Mouse (Mus musculus) cerebellum, postnatal 25 days (tissue): ENCODE data around the gene Lrrc1.

Source experiments
- DNase-seq, 2 experiments: peaks; one replicate each; pipeline ENCODE4 v3.0.0; 2021; ENCODE audit warnings: mixed read lengths in 2 of 2

Gene Lrrc1

GRCm38 (mm10) chr9:77419501-77420199 lies 125.0 kb downstream of the Lrrc1 start:
- DNase-seq = no peak

- DNase-seq = no peak
Observed at GRCm38 (mm10) chr9:77418800-77419199, 125.9 kb downstream of the Lrrc1 start.

- DNase-seq = no peak
Observed at GRCm38 (mm10) chr9:77416486-77416885, 128.2 kb downstream of the Lrrc1 start.

GRCm38 (mm10) chr9:77416002-77416401 lies 128.7 kb downstream of the Lrrc1 start:
- no peak for DNase-seq

- no peak for DNase-seq
Observed at GRCm38 (mm10) chr9:77411830-77412425, 132.7 kb downstream of the Lrrc1 start.

GRCm38 (mm10) chr9:77410968-77411367 lies 133.7 kb downstream of the Lrrc1 start:
- DNase-seq = no peak

- DNase-seq = no peak
Observed at GRCm38 (mm10) chr9:77410524-77410923, 134.1 kb downstream of the Lrrc1 start.

GRCm38 (mm10) chr9:77408053-77408603 lies 136.5 kb downstream of the Lrrc1 start:
- no peak for DNase-seq

GRCm38 (mm10) chr9:77406906-77407305 lies 137.8 kb downstream of the Lrrc1 start:
- DNase-seq = peak in 1 of 2 experiments; percentile 31

- DNase-seq = no peak
Observed at GRCm38 (mm10) chr9:77404458-77404857, 140.2 kb downstream of the Lrrc1 start.

- DNase-seq = no peak
Observed at GRCm38 (mm10) chr9:77403961-77404360, 140.7 kb downstream of the Lrrc1 start.

- DNase-seq = no peak
Observed at GRCm38 (mm10) chr9:77402971-77403370, 141.7 kb downstream of the Lrrc1 start.

GRCm38 (mm10) chr9:77399801-77400200 lies 144.9 kb downstream of the Lrrc1 start:
- DNase-seq = no peak

- no peak for DNase-seq
Observed at GRCm38 (mm10) chr9:77398856-77399631, 145.6 kb downstream of the Lrrc1 start.

- no peak for DNase-seq
Observed at GRCm38 (mm10) chr9:77397027-77397426, 147.6 kb downstream of the Lrrc1 start.

- DNase-seq = no peak
Observed at GRCm38 (mm10) chr9:77391248-77391647, 153.4 kb downstream of the Lrrc1 start.

GRCm38 (mm10) chr9:77388956-77389355 lies 155.7 kb downstream of the Lrrc1 start:
- no peak for DNase-seq

- no peak for DNase-seq
Observed at GRCm38 (mm10) chr9:77386751-77387150, 157.9 kb downstream of the Lrrc1 start.

GRCm38 (mm10) chr9:77385611-77386010 lies 159.1 kb downstream of the Lrrc1 start:
- no peak for DNase-seq

GRCm38 (mm10) chr9:77384651-77385050 lies 160.0 kb downstream of the Lrrc1 start:
- DNase-seq = no peak

- DNase-seq = no peak
Observed at GRCm38 (mm10) chr9:77383951-77384350, 160.7 kb downstream of the Lrrc1 start.

- DNase-seq = no peak
Observed at GRCm38 (mm10) chr9:77382514-77382913, 162.2 kb downstream of the Lrrc1 start.

GRCm38 (mm10) chr9:77381565-77381964 lies 163.1 kb downstream of the Lrrc1 start:
- DNase-seq = peak; percentile 77 to 86
